Mouse (Mus musculus) spleen, adult 2 months (tissue): ENCODE measurements around the gene Celsr3.

Experiments
- CTCF ChIP-seq: fragments of 200-500 bp; IDR thresholded peaks from 2 replicates; pipeline ENCODE4 v1.5.1; 2011; ENCODE audit warnings: mild to moderate bottlenecking, inconsistent platforms; ENCODE audit not compliant: insufficient read depth, insufficient read length, insufficient replicate concordance; ENCODE audit errors: extremely low read depth
- POLR2A ChIP-seq: fragments of 200-500 bp; IDR thresholded peaks from 2 replicates; pipeline ENCODE4 v1.6.1; 2011; ENCODE audit warnings: low read depth, low read length, inconsistent platforms

DNA sequence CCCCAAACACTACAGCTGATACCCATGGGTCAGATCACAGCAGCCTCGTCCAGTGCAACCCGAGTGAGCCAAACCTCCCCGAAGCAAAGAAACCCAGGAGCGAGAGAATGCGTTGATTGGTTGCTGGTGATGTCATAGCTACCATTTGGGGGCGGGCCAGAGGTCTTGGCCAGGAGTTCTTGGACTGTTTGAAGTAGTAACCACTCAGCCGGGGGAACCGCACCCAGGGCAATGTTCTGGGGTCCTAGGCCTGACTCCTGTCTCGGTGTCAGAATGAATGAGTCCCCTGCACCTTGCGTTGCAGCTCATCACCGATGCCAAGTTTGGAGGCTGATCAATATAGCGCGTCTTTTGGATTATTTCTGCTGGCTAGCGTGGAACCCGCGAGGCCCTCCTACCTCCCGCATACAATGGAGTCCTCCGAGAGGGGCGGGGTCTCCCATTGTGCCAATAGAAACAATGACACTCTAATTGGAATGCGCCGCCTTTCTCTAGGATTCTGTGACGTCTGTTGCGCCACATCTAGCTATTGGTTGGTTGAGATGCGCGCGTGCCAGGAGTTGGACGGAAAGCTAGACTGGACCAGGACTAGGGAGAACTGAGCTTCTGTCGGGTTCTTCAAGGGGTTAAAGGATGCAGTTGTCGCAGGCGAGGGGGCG is 1.2 kb upstream of the Celsr3 start:
- TF ChIP-seq POLR2A (no peak), CTCF (no peak)
